Mouse (Mus musculus): ENCODE measurements around the gene Tmem235. TPM values are rescaled to one million over a fixed set of nuclear protein-coding genes. Genes with fewer than 3 reads are reported as not detected.

Gene Tmem235
- total RNA-seq, 2 experiments from 2014 or later = not detected

DNA sequence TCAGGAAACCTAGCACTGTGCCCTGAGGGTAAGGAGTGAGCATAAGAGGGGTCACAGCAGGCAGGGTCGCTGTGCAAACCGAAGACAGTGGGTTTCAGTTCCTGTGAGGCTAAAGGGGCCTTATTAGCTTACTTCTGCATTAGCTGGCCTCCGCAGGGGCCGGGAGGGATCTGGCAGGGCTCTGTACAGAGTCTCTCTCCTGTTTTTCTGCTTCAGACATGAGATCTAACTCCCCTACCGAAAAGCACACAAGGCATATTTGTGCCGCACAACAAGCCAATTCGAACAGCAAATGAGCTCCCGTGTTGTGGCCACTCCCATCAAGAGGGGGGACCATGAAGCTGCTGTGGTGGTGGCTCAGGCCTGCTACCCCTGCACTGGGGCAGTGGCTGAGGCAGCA, 18.3 kb downstream of the Tmem235 start:
- no peak overlapping the region for H3K4me3 ChIP-seq
- no peak for DNase-seq (ENCODE audit: low spot score in 2 of 2)
- H3K27ac ChIP-seq = peak overlapping the region; percentile 70; the same call in 1 of the 2 replicates
- TF ChIP-seq CTCF (conservative IDR thresholded peaks at IDR 0.05) = no peak

DNA sequence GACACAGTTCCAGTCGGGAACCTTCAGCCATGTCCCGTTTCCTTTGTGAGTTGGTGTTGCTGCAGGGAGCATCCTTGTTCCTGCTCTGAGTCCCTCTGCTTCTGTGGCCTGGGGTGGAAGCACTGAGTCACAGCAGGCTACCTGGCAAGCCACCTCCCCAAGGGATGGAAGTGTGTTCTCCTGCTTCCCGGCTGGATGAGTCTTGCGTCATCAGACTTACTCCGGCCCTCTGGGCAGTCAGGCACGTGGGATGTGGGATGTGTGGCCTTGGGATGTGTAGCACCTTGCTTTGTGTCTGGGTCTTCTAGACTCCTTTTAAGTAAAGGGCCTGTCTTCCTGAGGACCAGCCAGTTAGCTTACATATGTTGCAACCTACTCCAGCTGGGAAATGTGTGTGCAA, 19.1 kb downstream of the Tmem235 start:
- no peak for TF ChIP-seq CTCF (conservative IDR thresholded peaks at IDR 0.05)
- DNase-seq (ENCODE audit: low spot score in 2 of 2) = no peak
- Histone ChIP-seq H3K27ac (no peak overlapping the region), H3K4me3 (no peak overlapping the region)

DNA sequence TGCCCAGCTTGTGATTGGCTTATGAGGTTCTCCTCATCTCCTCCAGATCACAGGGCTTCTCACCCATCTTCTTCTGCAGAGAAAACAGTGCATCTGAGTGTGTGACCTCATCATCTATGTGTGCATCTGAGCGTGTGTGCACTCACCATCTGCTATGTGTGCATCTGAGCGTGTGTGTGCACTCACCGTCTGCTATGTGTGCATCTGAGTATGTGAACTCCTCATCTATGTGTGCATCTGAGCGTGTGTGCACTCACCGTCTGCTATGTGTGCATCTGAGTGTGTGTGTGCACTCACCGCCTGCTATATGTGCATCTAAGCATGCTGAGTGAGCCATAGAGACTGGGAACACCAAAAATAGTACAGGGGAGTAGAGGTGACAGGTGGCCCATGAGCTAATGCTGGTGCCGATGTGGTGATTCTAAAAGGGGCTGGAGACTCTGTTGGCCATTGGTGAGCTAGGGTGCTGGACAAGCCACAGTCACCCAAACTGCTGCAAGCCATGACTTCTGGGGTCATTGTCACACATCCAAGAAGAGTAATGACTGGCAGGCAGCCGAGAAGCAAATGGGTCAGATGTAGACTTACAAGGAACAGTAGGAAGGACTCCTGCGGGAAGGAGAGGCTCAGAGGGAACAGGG, 19.9 kb downstream of the Tmem235 start:
- Histone ChIP-seq H3K27ac (no peak overlapping the region), H3K4me3 (no peak overlapping the region)
- no peak for TF ChIP-seq CTCF (conservative IDR thresholded peaks at IDR 0.05)
- DNase-seq (ENCODE audit: low spot score in 2 of 2) = no peak

DNA sequence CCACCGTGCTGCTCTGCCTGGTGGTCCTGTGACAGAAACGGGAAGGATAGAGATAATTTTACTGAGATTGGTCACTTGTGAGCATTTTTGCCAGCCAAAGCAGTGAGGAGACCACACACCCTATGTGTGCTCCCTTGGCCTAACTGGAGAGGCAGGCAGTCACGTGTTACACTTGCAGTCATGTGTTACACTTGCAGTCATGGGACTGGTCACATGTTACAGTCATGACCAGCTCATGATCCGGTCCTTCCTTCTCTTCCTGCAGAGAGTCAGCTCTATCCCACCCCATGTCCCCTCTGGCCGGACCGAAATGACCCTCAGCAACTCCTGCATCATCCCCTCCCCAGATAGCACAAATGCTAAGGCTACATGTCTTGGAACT, 20.4 kb downstream of the Tmem235 start:
- no peak for TF ChIP-seq CTCF (conservative IDR thresholded peaks at IDR 0.05)
- no peak overlapping the region for H3K4me3 ChIP-seq
- DNase-seq (ENCODE audit: low spot score in 2 of 2) = no peak
- H3K27ac ChIP-seq = no peak overlapping the region

DNA sequence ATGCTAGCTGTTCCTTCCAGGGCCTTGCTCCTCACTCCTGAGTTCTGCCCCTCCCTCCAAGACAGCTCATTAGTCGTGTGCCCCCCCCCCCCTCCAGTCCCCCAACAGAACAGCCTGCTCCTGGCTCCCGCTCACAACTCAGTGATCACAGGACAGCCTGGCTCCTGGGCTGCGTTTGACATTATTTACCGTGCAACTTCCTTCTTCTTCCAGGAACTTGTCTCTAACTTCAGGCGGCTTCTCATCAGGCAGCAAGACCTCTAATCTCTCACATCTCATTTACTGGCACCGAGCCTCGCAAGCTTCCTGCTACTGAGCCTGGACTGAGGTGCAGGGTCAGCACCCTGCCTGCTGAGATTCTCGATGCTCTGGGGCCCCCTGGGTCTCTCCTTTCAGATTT, 21.2 kb downstream of the Tmem235 start:
- no peak for DNase-seq (ENCODE audit: low spot score in 2 of 2)
- no peak for TF ChIP-seq CTCF (conservative IDR thresholded peaks at IDR 0.05)
- Histone ChIP-seq H3K4me3 (no peak overlapping the region), H3K27ac (no peak overlapping the region)

DNA sequence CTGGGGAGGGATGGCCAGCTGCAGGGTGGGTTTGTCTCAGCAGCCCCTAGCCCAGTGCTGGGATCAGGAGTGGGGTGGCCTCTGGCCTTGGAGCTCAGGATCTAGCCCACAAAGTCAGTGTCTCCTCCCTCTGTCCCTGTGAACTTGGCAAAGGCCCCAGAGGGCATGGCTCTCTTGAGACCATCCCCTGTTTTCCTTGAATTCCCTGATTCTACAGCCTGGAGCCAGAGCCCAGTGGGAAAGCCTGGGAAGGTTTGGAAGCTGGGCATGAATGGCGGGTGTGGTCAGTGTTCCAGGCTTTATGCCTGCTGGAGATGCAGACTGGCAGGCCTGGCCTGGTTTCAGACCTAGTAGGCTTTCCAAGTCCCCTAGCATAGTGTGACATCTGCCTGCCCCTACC, 21.7 kb downstream of the Tmem235 start:
- DNase-seq (ENCODE audit: low spot score in 2 of 2) = no peak
- H3K4me3 ChIP-seq = no peak overlapping the region
- no peak overlapping the region for H3K27ac ChIP-seq
- TF ChIP-seq CTCF (conservative IDR thresholded peaks at IDR 0.05) = no peak

DNA sequence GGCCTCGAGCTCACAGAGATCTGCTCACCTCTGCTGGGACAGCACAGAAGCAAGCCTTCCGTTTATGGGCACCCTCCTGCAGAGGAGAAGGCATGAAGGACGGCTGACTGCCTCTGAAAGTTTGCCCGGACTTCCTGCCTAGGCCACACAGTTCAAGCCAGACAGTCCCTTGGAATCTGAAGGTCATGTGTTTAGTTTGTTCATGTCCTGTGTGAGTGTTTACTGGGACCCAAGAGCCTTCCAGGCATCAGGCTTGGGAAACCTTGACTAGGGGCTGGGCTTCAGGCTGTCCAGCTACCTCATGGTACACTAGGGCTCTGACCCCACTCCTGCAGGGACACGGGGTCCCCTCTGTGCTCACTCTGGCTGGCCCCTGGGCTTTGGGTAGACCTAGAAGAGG, 25.4 kb downstream of the Tmem235 start:
- DNase-seq (ENCODE audit: low spot score in 2 of 2) = no peak
- no peak overlapping the region for H3K27ac ChIP-seq
- no peak for TF ChIP-seq CTCF (conservative IDR thresholded peaks at IDR 0.05)
- no peak overlapping the region for H3K4me3 ChIP-seq

DNA sequence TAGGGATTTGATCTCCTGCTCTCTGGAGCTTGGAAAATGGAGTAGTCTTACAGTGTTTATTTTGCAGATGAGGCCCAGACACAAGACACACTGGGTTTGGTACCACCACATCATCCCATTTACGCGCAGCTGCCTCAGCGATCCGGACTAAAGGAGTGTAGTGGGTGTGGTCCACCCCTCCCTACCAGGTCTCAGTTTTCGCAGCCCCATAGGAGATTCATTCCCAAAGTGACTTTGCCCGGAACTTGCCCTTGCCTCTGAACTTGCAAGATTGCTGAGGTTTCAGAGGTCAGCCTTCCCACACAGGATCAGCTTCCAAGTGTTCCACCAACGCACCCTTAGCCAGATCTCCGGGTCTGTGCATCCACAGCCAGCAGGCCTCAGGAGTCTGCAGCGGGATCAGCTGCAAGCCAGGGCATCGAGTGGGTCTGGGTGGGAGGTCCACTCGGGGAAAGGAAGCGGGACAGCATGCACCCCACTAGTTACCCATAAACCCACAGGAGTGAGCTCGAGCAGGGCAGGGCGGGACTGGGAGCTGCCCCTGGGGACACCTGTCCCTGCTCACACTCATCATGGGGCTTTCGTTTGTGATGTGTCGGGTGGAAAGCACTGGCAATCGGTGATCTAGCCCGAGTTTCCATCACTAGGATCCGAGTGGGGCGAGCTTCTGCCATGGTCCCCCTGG, 27.8 kb downstream of the Tmem235 start:
- TF ChIP-seq CTCF (conservative IDR thresholded peaks at IDR 0.05) = no peak
- Histone ChIP-seq H3K27ac (no peak overlapping the region), H3K4me3 (no peak overlapping the region)
- no peak for DNase-seq (ENCODE audit: low spot score in 2 of 2)

DNA sequence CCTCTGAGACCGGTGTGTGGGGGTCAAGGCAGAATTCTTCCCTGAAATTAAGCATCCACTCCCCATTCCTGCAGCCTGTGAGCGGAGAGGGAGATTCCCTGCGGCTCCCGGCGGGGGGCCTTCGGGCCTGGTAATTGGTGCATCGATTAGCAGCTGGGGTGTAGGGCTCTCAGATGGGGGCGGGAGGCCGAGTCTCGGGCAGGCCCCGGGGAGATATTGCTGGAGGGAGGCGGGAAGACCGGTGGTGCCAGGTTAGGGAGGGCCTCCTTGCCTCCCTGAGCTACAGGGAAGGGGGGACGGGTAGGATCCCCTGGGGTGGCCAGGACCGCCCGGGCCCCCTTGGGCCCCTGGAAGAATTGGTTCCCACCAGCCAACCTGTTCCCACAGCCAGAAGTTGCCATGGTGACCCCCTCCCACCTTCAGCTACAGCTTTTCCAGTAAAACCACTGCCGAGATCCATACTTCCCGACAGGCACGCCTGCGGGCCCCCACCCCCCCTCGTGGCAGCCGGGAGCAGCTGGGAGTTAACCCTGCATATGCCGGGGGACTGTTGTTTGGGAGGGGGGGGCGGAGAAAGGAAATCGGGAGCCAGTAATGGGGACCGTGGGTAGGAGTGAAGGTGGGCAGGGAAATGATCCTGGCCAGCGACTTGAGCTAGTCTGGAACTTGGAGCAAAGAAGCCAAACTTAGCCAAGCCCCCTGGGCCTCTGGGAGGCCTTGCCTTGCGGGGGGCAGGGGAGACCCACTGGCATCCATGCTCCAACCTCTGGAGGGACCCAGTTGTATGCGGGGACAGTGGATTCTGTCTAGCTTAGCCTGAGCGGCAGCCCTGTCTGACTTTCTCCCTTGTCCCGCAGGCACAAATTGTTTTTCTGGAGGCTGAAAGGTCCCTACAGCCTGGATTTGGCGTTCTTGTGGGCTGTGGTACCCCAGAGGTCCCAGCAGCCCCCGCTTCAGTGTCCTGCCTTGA, 28.6 kb downstream of the Tmem235 start:
- DNase-seq (ENCODE audit: low spot score in 2 of 2) = no peak
- TF ChIP-seq CTCF (conservative IDR thresholded peaks at IDR 0.05) = no peak

DNA sequence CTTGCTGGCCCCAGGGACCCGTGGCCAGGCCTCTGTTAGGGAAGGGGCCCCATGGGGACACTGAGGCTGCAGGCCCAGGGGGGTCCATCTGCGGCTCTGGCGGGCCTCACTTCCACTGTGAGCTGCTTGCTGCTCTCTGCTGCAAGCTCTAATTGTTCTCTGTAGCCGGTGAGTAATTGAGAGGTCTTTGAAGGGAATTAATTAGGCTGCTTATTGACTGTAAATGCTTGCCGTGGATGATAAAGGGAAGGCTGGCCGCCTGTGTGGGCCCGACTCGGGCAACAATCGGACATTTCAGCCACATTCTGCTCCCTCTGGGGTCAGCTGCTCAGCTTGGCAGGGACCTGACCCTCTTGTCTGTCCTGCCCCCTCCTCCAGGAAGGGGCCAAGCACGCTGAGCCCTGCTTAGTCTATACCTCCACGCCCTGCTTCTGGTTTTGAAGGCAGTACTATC, 29.4 kb downstream of the Tmem235 start:
- Histone ChIP-seq H3K4me3 (no peak overlapping the region), H3K27ac (no peak overlapping the region)
- no peak for DNase-seq (ENCODE audit: low spot score in 2 of 2)
- TF ChIP-seq CTCF (conservative IDR thresholded peaks at IDR 0.05) = no peak

More for the DNA sequence above, 28.6 kb downstream of the Tmem235 start:
- Histone ChIP-seq H3K4me3 (peak overlapping the region; percentile 18; the same call in 1 of the 2 replicates), H3K27ac (no peak overlapping the region; the same call in 1 of the 2 replicates)

DNA sequence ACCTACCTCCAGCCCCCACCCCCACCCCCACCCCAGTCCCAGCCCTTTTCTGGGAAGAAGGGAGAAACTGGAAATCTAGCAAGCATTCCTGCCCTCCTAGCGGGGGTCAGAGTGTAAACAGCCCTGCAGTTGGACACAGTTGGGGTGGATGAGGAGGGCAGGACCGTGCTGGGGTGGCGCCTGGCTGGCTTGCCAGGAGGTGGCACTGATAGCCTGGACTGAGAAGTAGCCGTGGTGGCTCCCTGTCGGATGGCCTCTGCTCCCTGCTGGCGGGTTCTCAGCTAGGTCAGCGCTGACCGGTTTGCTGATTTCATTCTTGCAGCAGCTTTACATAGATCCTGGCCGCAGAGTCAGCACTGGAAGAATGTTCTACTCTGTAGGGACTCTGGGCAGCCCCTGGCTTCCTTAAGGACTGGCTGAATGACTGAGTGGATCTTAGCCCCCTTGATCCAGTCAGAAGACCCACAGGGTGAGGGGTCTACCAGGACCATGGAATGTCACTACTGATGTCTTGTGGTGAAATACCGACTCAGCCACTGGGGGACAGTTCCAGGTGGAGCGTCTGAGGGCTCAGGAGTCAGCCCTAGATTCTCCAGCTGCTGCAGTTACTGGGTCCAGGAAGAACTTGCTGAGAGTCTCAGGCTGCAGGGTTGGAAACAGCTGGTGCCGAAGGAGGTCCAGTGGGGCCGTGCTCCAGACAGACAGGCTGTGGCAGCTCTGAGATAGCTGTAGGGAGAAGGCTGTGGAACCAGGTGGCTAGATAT, 30.1 kb downstream of the Tmem235 start:
- Histone ChIP-seq H3K4me3 (no peak overlapping the region), H3K27ac (no peak overlapping the region)
- TF ChIP-seq CTCF (conservative IDR thresholded peaks at IDR 0.05) = peak; percentile 35
- no peak for DNase-seq (ENCODE audit: low spot score in 2 of 2)

DNA sequence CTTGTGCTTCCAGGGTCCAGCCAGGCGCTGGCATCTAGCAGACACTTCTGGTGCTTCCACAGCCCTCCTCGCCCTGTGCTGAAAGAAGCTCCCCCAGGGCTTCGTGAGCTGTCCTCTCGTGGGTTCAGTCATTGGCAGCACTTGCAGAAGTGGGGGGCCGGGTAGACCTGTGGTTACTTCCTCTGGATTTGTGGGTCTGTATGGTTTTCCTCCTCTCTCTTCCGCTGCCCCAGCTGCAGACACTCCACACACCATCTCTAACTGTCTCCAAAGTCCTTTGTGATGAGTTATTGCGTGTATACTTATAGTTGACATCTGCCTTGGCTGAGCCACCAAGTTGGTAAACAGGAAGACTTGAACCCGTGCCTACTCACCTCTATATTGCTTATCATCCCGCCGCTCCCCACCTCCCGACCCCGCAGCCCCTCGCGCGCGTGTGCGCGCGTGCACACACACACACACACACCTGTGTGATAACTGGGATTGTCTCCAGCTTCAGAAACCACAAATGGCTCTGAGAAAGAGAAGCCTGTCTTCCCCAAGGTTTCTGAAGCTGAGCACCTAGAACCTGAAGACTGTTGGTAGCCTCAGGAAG, 31.1 kb downstream of the Tmem235 start:
- DNase-seq (ENCODE audit: low spot score in 2 of 2) = no peak
- Histone ChIP-seq H3K27ac (no peak overlapping the region), H3K4me3 (no peak overlapping the region)
- no peak for TF ChIP-seq CTCF (conservative IDR thresholded peaks at IDR 0.05)

Measured in layer of hippocampus, adult 2 months (tissue).